Mouse (Mus musculus): ENCODE results near the gene Adig.

- TF ChIP-seq CTCF (IDR thresholded peaks at IDR 0.05; ENCODE audit: extremely low read depth, insufficient read depth, low read length) (no peak), POLR2A (IDR thresholded peaks at IDR 0.05; ENCODE audit: extremely low read depth, insufficient read depth, low read length) (no peak)
These were observed 814 bp downstream of the Adig start for GRCm38 (mm10) chr2:158503226-158503625.
